Mouse (Mus musculus): ENCODE results near the gene Tia1.

The Tia1 gene

GRCm38 (mm10) chr6:86481871-86482270 lies 77.9 kb downstream of the Tia1 start:
- no peak for DNase-seq (ENCODE audit: low read depth)
